Mouse (Mus musculus) megakaryocyte, embryonic 14.5 days (primary cell): ENCODE measurements at regions not wholly inside any gene's neighbourhood (a gene's known extent, or its start where the extent isn't known, plus 50 kb on each side); places are given as distances from the start of the nearest gene placed in this dataset.

Experiments used
- H3K27me3 ChIP-seq: replicated peaks from 2 replicates; pipeline ENCODE3; 2012; ENCODE audit warnings: inconsistent platforms
- H3K36me3 ChIP-seq: replicated peaks from 2 replicates; pipeline ENCODE3; 2012; ENCODE audit warnings: low read length, inconsistent platforms, mixed read lengths
- H3K4me1 ChIP-seq: 2 replicates; pipeline ENCODE4 v1.6.1; 2012; ENCODE audit warnings: inconsistent platforms
- H3K4me3 ChIP-seq: replicated peaks from 2 replicates; pipeline ENCODE3; 2012; ENCODE audit warnings: moderate library complexity, mild to moderate bottlenecking, inconsistent platforms
- H3K9me3 ChIP-seq: 2 replicates; pipeline ENCODE4 v1.6.1; 2012; ENCODE audit warnings: inconsistent platforms
- FLI1 ChIP-seq: IDR thresholded peaks from 2 replicates; pipeline ENCODE4 v1.6.1; 2012; ENCODE audit warnings: low read length, inconsistent platforms, mixed read lengths
- GATA1 ChIP-seq: IDR thresholded peaks from 3 replicates; pipeline ENCODE4 v1.6.1; 2012; ENCODE audit warnings: mixed read lengths, low read length, inconsistent platforms, borderline replicate concordance

DNA sequence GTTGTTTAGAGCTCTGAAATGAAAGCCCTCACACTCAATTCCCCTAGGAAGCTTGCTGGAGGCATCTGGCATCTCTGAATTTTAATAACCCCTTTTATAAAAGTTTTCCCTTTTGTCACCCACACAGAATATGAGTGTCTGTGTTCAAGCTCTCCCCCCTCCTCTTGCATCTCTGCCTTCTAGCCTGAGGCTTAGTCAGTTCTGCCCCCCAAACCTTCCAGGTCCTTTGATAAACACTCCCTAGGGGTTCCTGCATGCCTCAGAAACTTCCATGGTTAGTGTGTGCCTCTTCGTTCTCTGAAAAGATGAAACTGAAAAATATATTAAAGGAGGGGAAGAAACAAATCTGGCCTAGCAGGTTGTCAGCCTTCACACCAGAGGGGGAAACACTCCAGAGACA is 313.9 kb downstream of the Ice1 start:
- H3K27me3 ChIP-seq, result no peaks in the 10 kb centered on the region

DNA sequence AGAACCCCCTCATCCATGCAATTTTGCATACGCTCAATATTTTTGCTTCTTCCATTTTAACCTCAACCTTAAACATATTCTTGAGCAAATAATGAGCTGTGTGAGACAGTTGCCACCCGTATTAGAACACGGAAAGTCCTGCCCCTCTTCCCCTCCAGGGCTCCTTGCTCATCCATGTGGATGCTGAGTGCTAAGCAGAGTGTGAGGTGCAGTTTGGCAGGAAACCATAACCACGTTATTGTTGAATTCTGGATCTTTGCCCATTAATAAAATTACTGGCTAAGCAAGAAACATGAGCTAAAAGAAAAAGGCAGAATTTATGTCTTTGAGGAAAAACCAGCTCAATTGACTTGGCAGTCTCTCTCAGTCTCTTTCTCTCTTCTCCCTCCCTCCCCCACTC is 301.4 kb downstream of the Ice1 start:
- no peaks in the 10 kb centered on the region for H3K36me3 ChIP-seq
- H3K4me3 ChIP-seq, result no peak overlapping the region
- H3K4me1 ChIP-seq, result no peaks in the 10 kb centered on the region
- H3K9me3 ChIP-seq, result peaks cover 71% of the 10 kb centered on the region
- no peaks in the 10 kb centered on the region for H3K27me3 ChIP-seq
- TF ChIP-seq FLI1 (no peak), GATA1 (no peak)

More for the DNA sequence above, 313.9 kb downstream of the Ice1 start:
- Histone ChIP-seq H3K9me3 (peaks cover 30% of the 10 kb centered on the region), H3K36me3 (no peaks in the 10 kb centered on the region), H3K4me1 (no peaks in the 10 kb centered on the region), H3K4me3 (no peak overlapping the region)
- TF ChIP-seq FLI1, result no peak
- no peak for TF ChIP-seq GATA1

DNA sequence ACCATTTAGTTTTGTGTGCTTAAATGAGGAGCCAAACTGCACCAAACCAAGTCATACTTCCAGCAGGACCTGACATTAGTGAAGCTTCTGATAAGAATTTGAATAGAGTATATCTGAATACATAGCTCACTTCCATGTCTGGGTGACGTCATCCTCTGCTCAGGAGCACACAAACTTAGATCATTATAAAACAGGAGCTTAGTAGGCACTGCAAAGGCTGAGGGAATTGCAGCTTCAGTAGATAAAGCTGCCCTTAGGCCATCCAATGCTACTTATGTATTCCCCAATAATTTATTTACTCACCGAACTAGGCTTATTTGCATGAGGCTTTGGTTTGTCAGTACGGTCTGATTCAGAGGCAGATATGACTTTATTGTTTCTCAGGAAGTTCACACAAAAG is 297.0 kb downstream of the Ice1 start:
- TF ChIP-seq GATA1 (no peak), FLI1 (no peak)
- no peaks in the 10 kb centered on the region for H3K27me3 ChIP-seq
- no peak overlapping the region for H3K4me3 ChIP-seq
- H3K4me1 ChIP-seq, result no peaks in the 10 kb centered on the region
- H3K36me3 ChIP-seq, result no peaks in the 10 kb centered on the region
- peaks cover 46% of the 10 kb centered on the region for H3K9me3 ChIP-seq

DNA sequence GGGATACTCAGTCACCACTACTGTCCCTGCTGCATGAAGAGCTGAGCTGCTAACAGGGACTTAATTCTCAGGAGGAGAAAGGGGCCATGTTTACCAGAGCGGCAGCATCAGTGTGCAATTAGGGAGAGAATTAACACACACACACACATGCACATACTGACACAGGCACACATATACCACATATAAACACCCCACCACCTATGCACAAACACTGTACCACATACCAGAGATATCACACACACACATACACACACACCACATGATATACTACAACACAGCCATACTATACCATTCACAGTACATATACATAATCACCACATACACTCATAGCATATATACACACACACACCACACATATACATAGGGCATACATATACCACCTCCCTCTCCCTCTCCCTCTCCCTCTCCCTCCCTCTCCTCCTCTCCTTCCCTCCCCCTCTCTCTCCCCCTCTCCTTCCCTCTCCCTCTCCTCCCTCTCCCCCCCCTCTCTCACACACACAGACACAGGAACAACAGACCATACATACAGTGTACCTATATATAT is 294.2 kb downstream of the Ice1 start:
- peaks cover 38% of the 10 kb centered on the region for H3K9me3 ChIP-seq
- no peaks in the 10 kb centered on the region for H3K27me3 ChIP-seq
- TF ChIP-seq GATA1 (no peak), FLI1 (no peak)
- no peak overlapping the region for H3K4me3 ChIP-seq
- H3K36me3 ChIP-seq, result no peaks in the 10 kb centered on the region
- no peaks in the 10 kb centered on the region for H3K4me1 ChIP-seq

DNA sequence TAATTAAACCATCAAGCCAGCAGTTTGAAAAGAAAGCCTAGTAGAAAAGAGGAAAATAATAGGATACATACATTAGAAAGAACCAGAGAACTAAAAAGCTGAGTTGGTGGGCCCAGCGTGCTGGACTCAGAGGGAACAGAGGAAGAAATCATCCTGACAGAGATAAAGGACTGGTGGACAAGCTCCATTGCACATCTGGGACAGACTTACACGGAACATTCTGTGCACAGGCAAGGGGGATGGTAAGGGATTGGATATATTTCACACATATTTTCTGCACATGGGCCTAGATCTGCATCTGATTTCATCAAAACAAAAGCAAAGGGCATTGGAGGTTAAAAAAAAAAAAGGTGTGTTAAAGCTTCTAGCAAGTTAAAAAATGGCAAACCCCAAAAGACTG is 293.5 kb downstream of the Ice1 start:
- no peak overlapping the region for H3K4me3 ChIP-seq
- TF ChIP-seq GATA1, result no peak
- no peak for TF ChIP-seq FLI1
- no peaks in the 10 kb centered on the region for H3K27me3 ChIP-seq
- H3K4me1 ChIP-seq, result no peaks in the 10 kb centered on the region
- no peaks in the 10 kb centered on the region for H3K36me3 ChIP-seq
- H3K9me3 ChIP-seq, result peaks cover 43% of the 10 kb centered on the region

DNA sequence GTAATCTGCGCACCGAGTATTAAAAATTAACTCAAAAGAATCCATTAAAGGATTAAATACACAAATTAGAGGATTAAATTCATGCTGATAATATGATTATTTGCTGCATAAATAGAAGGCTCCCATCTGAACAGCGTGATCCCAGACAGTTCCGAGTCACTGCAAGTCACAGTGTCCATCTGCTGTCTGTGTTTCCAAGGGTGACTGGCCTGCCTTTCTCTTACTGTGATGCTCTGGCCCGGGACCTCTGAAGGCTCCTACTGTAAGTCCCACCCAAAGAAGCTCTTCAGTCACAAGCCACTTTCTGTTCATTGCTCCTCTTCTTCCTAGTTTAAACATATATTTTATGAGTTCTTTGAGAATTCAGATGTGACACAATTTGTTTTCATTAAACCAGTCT is 293.1 kb downstream of the Ice1 start:
- Histone ChIP-seq H3K36me3 (no peaks in the 10 kb centered on the region), H3K27me3 (no peaks in the 10 kb centered on the region), H3K9me3 (peaks cover 43% of the 10 kb centered on the region), H3K4me1 (no peaks in the 10 kb centered on the region), H3K4me3 (no peak overlapping the region)
- TF ChIP-seq GATA1 (no peak), FLI1 (no peak)

DNA sequence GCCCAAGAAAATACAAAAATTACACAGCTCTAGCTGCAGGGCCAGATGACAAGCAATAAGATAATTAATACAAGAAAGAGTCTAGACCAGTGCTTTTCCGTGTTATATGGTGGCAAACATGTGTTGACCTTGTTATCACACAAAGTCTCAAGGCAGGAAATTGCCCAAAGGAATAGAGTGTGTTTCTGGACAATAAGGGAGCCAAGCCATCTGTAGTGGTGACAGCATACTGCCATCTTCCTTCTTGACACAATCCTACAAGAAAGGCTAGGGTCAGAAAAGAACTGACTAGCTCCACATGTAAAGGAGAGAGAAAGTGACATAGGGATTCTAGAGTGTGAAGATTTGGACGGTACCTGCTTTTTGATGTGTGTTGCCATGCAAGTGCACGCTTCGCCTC is 289.0 kb downstream of the Ice1 start:
- Histone ChIP-seq H3K4me1 (no peaks in the 10 kb centered on the region), H3K9me3 (peaks cover 52% of the 10 kb centered on the region), H3K27me3 (no peaks in the 10 kb centered on the region), H3K4me3 (no peak overlapping the region), H3K36me3 (no peaks in the 10 kb centered on the region)
- TF ChIP-seq FLI1 (no peak), GATA1 (no peak)

DNA sequence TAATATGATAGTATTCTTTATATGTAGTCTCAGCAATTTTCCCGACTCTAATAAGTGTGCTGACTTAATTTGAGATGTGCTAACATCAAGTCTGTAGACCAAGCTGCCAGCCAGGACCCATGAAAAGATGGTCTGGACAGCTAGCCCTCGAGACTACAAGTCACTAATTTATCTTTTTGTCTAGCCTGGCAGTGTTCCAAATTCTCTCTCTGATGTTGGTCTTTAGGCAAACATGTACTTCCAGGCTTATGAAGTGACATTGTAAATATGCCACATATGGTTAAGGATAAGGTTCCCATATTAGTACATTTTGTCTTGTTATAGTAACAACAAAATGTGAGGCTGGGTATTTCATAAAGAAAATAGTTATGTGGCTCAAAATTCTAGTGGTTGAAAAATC is 288.5 kb downstream of the Ice1 start:
- Histone ChIP-seq H3K4me3 (no peak overlapping the region), H3K9me3 (peaks cover 53% of the 10 kb centered on the region), H3K36me3 (no peaks in the 10 kb centered on the region), H3K27me3 (no peaks in the 10 kb centered on the region), H3K4me1 (no peaks in the 10 kb centered on the region)
- TF ChIP-seq GATA1 (no peak), FLI1 (no peak)

DNA sequence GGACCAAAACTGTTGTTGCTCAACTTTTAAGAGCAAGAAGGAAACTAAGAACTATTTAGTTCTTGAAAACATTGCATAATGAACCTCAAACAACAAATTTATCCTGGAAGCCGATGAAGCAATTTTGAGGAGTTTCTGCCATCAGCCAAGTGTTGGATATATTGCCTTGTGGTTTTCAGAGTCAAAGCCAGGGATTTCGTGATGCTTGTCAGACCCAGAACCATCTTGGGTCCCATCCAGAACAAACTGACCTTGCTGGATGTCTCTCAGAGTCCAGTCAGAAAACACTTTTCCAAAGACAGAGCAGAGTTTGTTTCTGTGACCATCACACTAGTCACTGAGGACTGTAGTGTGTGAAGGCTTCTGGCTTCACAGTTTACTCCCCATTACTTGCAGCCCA is 267.8 kb downstream of the Ice1 start:
- Histone ChIP-seq H3K36me3 (no peaks in the 10 kb centered on the region), H3K9me3 (peaks cover 22% of the 10 kb centered on the region), H3K4me1 (no peaks in the 10 kb centered on the region), H3K4me3 (no peak overlapping the region), H3K27me3 (no peaks in the 10 kb centered on the region)
- TF ChIP-seq GATA1, result no peak
- no peak for TF ChIP-seq FLI1

DNA sequence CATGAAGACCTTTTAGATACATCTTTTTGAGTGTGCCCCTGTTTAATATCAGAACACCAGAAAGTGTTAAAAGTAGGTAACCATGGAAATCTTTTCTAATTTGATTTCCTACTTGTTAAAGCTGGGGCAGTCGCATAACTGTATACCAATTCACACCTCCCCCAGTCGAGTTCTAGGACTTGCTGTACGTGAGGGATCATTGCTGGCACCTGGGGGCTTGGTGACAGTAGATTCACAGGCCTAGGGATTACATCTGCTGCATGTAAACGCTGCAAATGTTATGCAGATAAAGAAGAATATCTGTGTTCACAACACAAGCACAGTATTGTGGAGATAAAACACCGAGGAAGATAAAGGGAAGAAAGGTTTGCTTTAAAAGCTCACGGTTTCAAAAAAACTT is 256.7 kb downstream of the Ice1 start:
- Histone ChIP-seq H3K9me3 (peaks cover 27% of the 10 kb centered on the region), H3K4me3 (no peak overlapping the region), H3K36me3 (no peaks in the 10 kb centered on the region), H3K27me3 (no peaks in the 10 kb centered on the region), H3K4me1 (no peaks in the 10 kb centered on the region)
- TF ChIP-seq GATA1, result no peak
- no peak for TF ChIP-seq FLI1

DNA sequence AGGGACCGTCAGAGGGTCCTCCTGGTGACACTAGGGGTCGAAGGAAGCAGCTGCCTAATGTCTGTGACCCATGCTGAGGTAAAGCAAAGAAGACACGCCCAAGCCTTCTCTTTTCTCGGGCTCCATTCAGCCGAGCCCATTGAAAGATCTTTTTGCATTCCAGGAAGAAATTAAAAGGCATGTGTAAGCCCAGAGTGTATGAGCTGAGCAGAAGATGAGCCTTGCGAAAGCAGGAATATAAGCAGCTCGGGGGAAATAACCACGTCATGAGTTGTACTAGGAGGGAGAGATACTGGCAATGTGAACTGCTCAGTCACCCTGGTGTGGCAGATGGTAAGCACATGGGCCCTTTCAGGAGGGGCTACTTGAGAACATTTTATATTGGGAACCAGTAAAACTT is 252.1 kb downstream of the Ice1 start:
- Histone ChIP-seq H3K4me1 (no peaks in the 10 kb centered on the region), H3K9me3 (peaks cover 16% of the 10 kb centered on the region), H3K27me3 (no peaks in the 10 kb centered on the region), H3K4me3 (no peak overlapping the region), H3K36me3 (no peaks in the 10 kb centered on the region)
- TF ChIP-seq FLI1 (no peak), GATA1 (no peak)
